In the genomic region with DNA sequence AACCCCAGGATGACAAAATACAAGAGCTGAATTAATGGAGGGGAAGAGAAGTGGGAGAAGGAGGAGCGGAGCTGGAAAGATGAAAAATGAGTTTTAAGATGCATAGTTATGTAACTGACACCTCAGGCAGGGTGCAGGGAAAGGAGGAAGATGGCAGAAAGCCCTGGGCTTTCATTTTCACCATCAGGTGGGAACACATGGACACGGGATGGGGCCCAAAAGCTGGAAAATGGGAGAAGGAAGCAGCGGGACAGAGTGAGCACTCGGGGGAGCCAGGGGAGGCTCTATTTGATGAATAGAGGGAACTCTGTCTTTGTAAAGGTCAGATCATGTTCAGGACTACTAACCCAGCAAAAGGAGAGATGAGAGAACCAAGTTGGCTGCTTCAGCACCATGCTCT, we compare ENCODE assay signal across 15 mouse cellular contexts.
DNase-seq lines count a peak whose midpoint lies in the region.
"Had no signal": no experiment of that assay in that cellular context is flagged by ENCODE, and none has a peak within 500 bp of the region (broad histone marks: within the 10 kb centered on the region; RNA-seq: fewer than 3 reads in every experiment).

No protein-coding gene starts in this region.

- no peaks in the 10 kb centered on the region for H3K27me3 ChIP-seq in heart, embryonic 10.5 days (ENCODE audit: insufficient read depth, poor library complexity, severe bottlenecking)
- H3K27me3 ChIP-seq: embryonic facial prominence, embryonic 12.5 days; forebrain, embryonic 15.5 days; heart, embryonic 12.5 days; hindbrain, embryonic 15.5 days had no signal

- peaks cover 6% of the 10 kb centered on the region for H3K4me1 ChIP-seq in heart, embryonic 10.5 days
- H3K4me1 ChIP-seq: embryonic facial prominence, embryonic 12.5 days; hindbrain, embryonic 15.5 days had no signal

- H3K4me3 ChIP-seq in heart, embryonic 10.5 days, result no peak overlapping the region
- H3K4me3 ChIP-seq: embryonic facial prominence, embryonic 12.5 days; forebrain, embryonic 15.5 days; heart, adult 2 months; heart, embryonic 12.5 days; hindbrain, embryonic 15.5 days had no signal

- DNase-seq in heart, adult 11 months, result peak; percentile 65
- DNase-seq in heart, embryonic 10.5 days (ENCODE audit: low spot score), result no peak
- peak; percentile 58 to 63 for DNase-seq in cerebellum, adult 18-20 months
- peak; percentile 82 for DNase-seq in cerebellum, adult 9-11 months
- DNase-seq in ovary, postnatal 36 days (ENCODE audit: low spot score), result no peak
- DNase-seq in liver, result no peak
- no peak for DNase-seq in testis, postnatal 10 days (ENCODE audit: low spot score)
- DNase-seq: adrenal gland, postnatal 14 days; gastrocnemius, postnatal 10 days; heart, adult 2 months; heart, postnatal 36 days had no signal

- H3K9me3 ChIP-seq in heart, embryonic 10.5 days, result no peaks in the 10 kb centered on the region
- H3K9me3 ChIP-seq: embryonic facial prominence, embryonic 12.5 days; forebrain, embryonic 15.5 days; heart, embryonic 12.5 days; hindbrain, embryonic 15.5 days had no signal

- 84% methylated on average over 4 of the region's 4 CpGs for WGBS in heart, embryonic 10.5 days

- H3K27ac ChIP-seq in heart, embryonic 10.5 days, result no peak overlapping the region
- H3K27ac ChIP-seq: embryonic facial prominence, embryonic 12.5 days; forebrain, embryonic 15.5 days; heart, adult 2 months; hindbrain, embryonic 15.5 days had no signal

- H3K36me3 ChIP-seq in heart, embryonic 10.5 days, result no peaks in the 10 kb centered on the region
- H3K36me3 ChIP-seq: embryonic facial prominence, embryonic 12.5 days; forebrain, embryonic 15.5 days; heart, embryonic 12.5 days; hindbrain, embryonic 15.5 days had no signal

Comparison
In these comparisons a context has a peak if more than half of its experiments do, and no peak if none do; other contexts are left out.
1. DNase-seq: peak in heart, adult 11 months (single experiment), cerebellum, adult 18-20 months (2 of 2) and cerebellum, adult 9-11 months (single experiment); none in heart, embryonic 10.5 days (single experiment), ovary, postnatal 36 days (single experiment), liver (single experiment) and testis, postnatal 10 days (single experiment).